Mouse (Mus musculus): ENCODE data around the gene Slc8a2. TPM values are rescaled to one million over a fixed set of nuclear protein-coding genes. Genes with fewer than 3 reads are reported as not detected.

Slc8a2 gene
- polyA plus RNA-seq, 1 experiment: not detected

DNA sequence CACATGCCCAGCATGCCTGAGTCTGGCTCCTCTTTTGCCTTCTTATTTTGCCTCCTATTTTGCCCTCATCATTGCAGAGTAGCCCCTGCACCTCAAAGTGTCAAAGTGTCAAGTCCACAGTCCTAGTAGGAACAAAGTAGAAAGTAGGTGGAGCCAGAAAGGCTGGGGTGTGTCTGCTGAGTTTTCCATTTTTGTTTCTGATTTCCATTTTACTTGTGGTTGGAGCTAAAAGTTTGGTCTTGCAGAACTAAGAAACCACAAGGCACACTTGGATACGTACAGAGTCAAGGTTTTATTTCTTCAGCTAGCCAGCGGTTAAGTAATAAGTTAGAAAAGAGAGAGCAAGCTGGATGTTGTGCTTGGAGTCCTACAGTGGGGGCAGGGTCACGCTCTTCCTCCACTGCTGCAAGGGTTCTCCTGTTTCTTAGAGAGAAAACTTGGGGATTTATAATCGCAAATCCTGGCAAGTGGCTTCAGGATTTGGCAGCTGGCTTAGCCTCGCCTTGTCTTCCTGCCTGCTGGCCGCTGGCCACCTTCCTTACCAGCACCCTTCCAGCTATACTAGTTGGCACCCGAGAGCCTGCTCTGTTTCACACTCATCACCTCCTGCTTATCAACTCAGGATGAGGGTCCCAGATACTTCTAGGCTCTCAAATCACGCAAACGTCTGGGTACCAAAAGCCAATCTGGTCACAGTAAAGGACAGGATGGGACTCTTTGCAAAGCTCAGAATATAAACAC, 25.7 kb downstream of the Slc8a2 start:
- no peaks in the 10 kb centered on the region for H3K36me3 ChIP-seq (ENCODE audit: control insufficient read depth)
- no peaks in the 10 kb centered on the region for H3K9me3 ChIP-seq (ENCODE audit: control insufficient read depth, low read length)
- TF ChIP-seq GATA1 (IDR thresholded peaks at IDR 0.05; ENCODE audit: low read length) (no peak), TAL1 (IDR thresholded peaks at IDR 0.05; ENCODE audit: low read length) (no peak)
- no peaks in the 10 kb centered on the region; the same call in 1 of the 2 replicates for H3K4me1 ChIP-seq (ENCODE audit: control insufficient read depth)
- H3K27me3 ChIP-seq (ENCODE audit: control insufficient read depth): peaks cover 23% of the 10 kb centered on the region
- H3K4me3 ChIP-seq (replicated peaks): no peak overlapping the region

DNA sequence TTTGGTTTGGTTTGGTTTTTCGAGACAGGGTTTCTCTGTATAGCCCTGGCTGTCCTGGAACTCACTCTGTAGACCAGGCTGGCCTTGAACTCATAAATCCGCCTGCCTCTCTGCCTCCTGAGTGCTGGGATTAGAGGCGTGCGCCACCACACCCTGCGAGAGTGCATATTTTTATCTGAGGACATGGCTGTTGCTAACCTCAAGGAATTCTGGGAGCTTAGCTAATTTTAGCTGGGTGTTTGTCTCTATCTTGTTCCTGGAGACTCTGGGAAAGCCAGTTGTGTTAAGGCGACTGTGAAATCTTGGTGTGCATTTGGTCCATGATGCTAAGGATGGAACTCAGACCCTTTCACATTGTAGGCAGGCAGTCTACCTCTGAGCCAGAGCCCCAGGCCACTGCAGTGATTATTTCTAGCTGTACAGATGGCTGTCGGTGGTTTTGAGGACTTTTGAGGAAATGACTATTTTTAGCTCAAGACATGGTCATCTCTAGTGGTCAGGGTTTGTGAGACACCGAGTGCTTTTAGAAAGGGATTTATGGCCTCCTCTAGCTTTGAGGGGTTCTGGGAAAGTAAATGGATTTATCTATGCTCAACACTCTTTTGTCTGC, 26.6 kb downstream of the Slc8a2 start:
- peaks cover 3% of the 10 kb centered on the region; the same call in 1 of the 2 replicates for H3K4me1 ChIP-seq (ENCODE audit: control insufficient read depth)
- H3K9me3 ChIP-seq (ENCODE audit: control insufficient read depth, low read length): no peaks in the 10 kb centered on the region
- TF ChIP-seq GATA1 (IDR thresholded peaks at IDR 0.05; ENCODE audit: low read length): no peak
- TF ChIP-seq TAL1 (IDR thresholded peaks at IDR 0.05; ENCODE audit: low read length): no peak
- peaks cover 23% of the 10 kb centered on the region for H3K27me3 ChIP-seq (ENCODE audit: control insufficient read depth)
- no peak overlapping the region for H3K4me3 ChIP-seq (replicated peaks)
- no peaks in the 10 kb centered on the region for H3K36me3 ChIP-seq (ENCODE audit: control insufficient read depth)

DNA sequence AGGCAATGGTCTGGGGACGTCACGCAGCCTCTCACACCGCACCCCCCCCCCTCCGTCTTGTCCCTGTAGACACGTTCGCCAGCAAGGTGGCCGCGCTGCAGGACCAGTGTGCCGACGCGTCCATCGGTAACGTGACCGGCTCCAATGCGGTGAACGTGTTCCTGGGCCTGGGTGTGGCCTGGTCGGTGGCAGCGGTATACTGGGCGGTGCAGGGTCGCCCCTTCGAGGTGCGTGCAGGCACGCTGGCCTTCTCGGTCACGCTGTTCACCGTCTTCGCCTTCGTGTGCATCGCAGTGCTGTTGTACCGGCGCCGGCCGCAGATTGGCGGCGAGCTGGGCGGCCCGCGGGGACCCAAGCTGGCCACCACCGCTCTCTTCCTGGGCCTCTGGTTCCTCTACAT, 29.1 kb downstream of the Slc8a2 start:
- peaks cover 3% of the 10 kb centered on the region; the same call in 1 of the 2 replicates for H3K4me1 ChIP-seq (ENCODE audit: control insufficient read depth)
- H3K9me3 ChIP-seq (ENCODE audit: control insufficient read depth, low read length): no peaks in the 10 kb centered on the region
- H3K4me3 ChIP-seq (replicated peaks): no peak overlapping the region
- no peak for TF ChIP-seq TAL1 (IDR thresholded peaks at IDR 0.05; ENCODE audit: low read length)
- no peak for TF ChIP-seq GATA1 (IDR thresholded peaks at IDR 0.05; ENCODE audit: low read length)
- peaks cover 23% of the 10 kb centered on the region for H3K27me3 ChIP-seq (ENCODE audit: control insufficient read depth)
- no peaks in the 10 kb centered on the region for H3K36me3 ChIP-seq (ENCODE audit: control insufficient read depth)

DNA sequence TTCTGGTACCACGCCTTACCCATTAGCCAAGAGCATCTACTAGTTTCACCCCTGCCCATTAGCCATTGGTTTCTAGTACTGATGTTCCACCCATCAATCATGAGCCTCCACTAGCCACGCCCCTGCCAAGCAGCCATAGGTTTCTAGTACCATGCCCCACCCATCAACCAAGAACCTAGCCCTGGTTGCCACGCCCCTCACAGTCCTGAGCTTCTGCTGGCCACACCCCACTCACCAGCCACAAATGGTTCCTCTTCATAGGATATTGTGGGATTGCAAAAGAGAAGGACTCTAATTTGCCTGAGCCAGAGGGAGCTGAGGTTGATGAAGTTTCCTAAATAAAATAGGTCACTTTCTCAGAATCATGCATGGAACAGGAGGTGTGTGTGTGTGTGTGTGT, 31.1 kb downstream of the Slc8a2 start:
- H3K4me3 ChIP-seq (replicated peaks): no peak overlapping the region
- H3K36me3 ChIP-seq (ENCODE audit: control insufficient read depth): no peaks in the 10 kb centered on the region
- no peaks in the 10 kb centered on the region for H3K9me3 ChIP-seq (ENCODE audit: control insufficient read depth, low read length)
- H3K4me1 ChIP-seq (ENCODE audit: control insufficient read depth): peaks cover 3% of the 10 kb centered on the region; the same call in 1 of the 2 replicates
- TF ChIP-seq GATA1 (IDR thresholded peaks at IDR 0.05; ENCODE audit: low read length) (no peak), TAL1 (IDR thresholded peaks at IDR 0.05; ENCODE audit: low read length) (no peak)
- H3K27me3 ChIP-seq (ENCODE audit: control insufficient read depth): peaks cover 23% of the 10 kb centered on the region

DNA sequence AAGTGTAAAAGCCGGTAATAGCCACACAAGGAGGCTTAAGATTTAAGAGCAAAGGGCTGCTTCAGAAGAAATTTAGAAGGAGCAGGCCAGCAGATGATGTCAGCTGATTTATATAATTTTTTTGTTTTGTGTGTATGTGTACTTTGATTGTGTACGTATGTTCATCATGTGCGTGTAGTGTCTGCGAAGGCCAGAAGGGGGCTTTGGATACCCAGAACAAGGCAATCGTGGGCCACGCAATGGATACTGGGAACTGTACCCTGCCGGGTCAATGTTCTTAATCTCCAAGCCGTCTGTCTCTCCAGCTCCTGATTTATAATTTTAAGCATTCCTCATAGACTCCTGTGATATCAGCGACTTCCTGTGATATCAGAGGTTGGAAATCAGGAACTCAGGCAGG, 31.7 kb downstream of the Slc8a2 start:
- H3K9me3 ChIP-seq (ENCODE audit: control insufficient read depth, low read length): no peaks in the 10 kb centered on the region
- no peaks in the 10 kb centered on the region for H3K36me3 ChIP-seq (ENCODE audit: control insufficient read depth)
- peaks cover 3% of the 10 kb centered on the region; the same call in 1 of the 2 replicates for H3K4me1 ChIP-seq (ENCODE audit: control insufficient read depth)
- no peak overlapping the region for H3K4me3 ChIP-seq (replicated peaks)
- no peak for TF ChIP-seq TAL1 (IDR thresholded peaks at IDR 0.05; ENCODE audit: low read length)
- no peak for TF ChIP-seq GATA1 (IDR thresholded peaks at IDR 0.05; ENCODE audit: low read length)
- peaks cover 23% of the 10 kb centered on the region for H3K27me3 ChIP-seq (ENCODE audit: control insufficient read depth)

DNA sequence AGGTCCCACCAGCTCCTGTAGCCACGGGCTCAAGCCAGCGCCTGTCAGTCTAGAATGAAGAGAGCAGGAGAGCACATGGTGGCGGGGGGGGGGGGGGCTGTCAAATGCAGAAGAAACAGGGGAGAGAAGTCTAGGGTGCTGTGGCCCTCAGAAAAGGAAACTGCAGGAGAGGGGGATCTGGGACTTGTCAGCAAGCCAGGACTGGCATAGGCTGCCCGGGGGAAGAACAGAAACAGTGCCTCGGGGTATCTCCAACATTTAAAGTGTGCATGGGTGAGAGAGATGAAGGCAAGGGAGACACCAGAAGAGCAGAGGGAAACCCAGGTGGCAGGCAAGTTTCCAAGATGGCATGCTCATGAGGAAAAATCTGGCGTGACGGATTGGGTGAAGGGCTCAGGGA, 32.4 kb downstream of the Slc8a2 start:
- H3K36me3 ChIP-seq (ENCODE audit: control insufficient read depth): no peaks in the 10 kb centered on the region
- H3K27me3 ChIP-seq (ENCODE audit: control insufficient read depth): peaks cover 22% of the 10 kb centered on the region

DNA sequence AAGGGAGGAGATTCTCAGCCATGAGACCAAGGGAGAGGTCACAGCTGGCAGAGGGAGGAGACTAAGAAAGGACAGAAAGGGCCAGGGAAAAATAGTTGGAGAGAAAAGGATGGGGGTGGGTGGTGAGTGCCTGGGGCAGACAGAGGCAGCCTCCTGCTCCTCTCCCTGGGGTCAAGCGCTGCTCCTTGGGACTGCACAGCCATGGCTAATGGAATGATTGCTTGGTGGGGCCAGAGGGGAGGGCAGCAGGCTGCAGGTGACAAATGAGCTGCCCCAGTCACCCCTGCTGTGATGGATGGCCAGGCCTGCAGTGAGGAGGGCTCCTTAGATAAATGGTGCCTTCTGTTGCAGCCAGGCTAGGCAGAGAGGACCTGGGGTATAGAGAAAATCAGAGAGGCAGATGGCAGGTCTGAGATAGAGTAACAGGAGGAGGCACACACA, 42.5 kb downstream of the Slc8a2 start:
- Histone ChIP-seq H3K4me1 (ENCODE audit: control insufficient read depth) (no peaks in the 10 kb centered on the region), H3K27me3 (ENCODE audit: control insufficient read depth) (peaks cover 54% of the 10 kb centered on the region), H3K9me3 (ENCODE audit: control insufficient read depth, low read length) (peaks cover 8% of the 10 kb centered on the region), H3K4me3 (replicated peaks) (no peak overlapping the region), H3K36me3 (ENCODE audit: control insufficient read depth) (no peaks in the 10 kb centered on the region)
- TF ChIP-seq TAL1 (IDR thresholded peaks at IDR 0.05; ENCODE audit: low read length) (no peak), GATA1 (IDR thresholded peaks at IDR 0.05; ENCODE audit: low read length) (no peak)

More for the DNA sequence above, 32.4 kb downstream of the Slc8a2 start:
- no peak overlapping the region for H3K4me3 ChIP-seq (replicated peaks)
- no peak for TF ChIP-seq GATA1 (IDR thresholded peaks at IDR 0.05; ENCODE audit: low read length)
- no peak for TF ChIP-seq TAL1 (IDR thresholded peaks at IDR 0.05; ENCODE audit: low read length)
- H3K9me3 ChIP-seq (ENCODE audit: control insufficient read depth, low read length): no peaks in the 10 kb centered on the region
- peaks cover 3% of the 10 kb centered on the region; the same call in 1 of the 2 replicates for H3K4me1 ChIP-seq (ENCODE audit: control insufficient read depth)

DNA sequence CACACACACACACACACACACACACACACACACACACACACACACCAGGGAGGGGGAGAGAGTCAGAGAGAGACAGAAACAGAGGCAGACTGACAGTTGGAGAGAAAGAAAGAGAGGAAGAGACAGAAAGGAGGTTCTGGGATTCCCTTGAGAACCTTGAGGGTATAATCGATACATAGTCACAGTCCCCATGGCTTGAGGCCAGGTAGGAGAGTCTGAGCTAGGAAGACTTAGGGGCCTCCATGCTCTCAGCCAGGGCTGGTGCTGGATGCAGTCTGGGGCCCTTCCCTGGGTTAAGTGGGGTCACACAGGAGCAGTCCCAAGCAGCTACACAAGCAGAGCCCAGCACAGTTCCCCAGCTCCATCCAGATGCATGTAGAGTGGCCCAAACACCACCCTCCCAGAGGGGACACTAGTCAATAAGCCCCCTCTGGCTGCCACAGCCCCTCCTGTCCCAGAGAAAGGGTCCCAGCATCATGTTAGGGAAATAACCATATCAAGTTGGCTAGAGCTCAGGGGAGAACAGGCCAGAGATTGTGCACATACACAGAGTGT, 43.0 kb downstream of the Slc8a2 start:
- H3K9me3 ChIP-seq (ENCODE audit: control insufficient read depth, low read length): peaks cover 5% of the 10 kb centered on the region
- H3K4me1 ChIP-seq (ENCODE audit: control insufficient read depth): no peaks in the 10 kb centered on the region
- no peak overlapping the region for H3K4me3 ChIP-seq (replicated peaks)
- no peaks in the 10 kb centered on the region for H3K36me3 ChIP-seq (ENCODE audit: control insufficient read depth)
- peaks cover 57% of the 10 kb centered on the region for H3K27me3 ChIP-seq (ENCODE audit: control insufficient read depth)
- no peak for TF ChIP-seq GATA1 (IDR thresholded peaks at IDR 0.05; ENCODE audit: low read length)
- TF ChIP-seq TAL1 (IDR thresholded peaks at IDR 0.05; ENCODE audit: low read length): no peak

DNA sequence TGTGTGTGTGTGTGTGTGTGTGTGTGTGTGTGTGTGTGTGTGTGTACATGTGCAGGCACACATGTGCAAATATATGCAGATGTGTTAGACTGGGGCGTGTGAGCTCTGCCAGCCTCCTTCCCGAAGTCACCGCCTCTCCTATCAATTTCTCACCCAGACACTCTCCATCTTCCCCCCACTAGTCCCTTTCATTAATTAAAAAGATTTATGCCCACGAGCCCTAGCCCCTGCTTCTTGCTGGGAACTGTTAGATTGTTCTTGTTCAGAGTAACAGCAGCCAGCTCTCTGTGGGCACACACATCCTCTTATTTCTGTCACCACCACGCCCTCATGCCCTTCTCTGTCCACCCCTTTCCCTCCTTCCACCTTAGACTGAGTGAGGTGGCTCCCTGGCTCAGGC, 43.5 kb downstream of the Slc8a2 start:
- no peaks in the 10 kb centered on the region for H3K36me3 ChIP-seq (ENCODE audit: control insufficient read depth)
- H3K27me3 ChIP-seq (ENCODE audit: control insufficient read depth): peaks cover 57% of the 10 kb centered on the region
- 0 out of 2 replicates have a peak, but pooled peaks cover 2% of the 10 kb centered on the region for H3K9me3 ChIP-seq (ENCODE audit: control insufficient read depth, low read length)
- H3K4me3 ChIP-seq (replicated peaks): no peak overlapping the region
- TF ChIP-seq TAL1 (IDR thresholded peaks at IDR 0.05; ENCODE audit: low read length) (no peak), GATA1 (IDR thresholded peaks at IDR 0.05; ENCODE audit: low read length) (no peak)
- no peaks in the 10 kb centered on the region for H3K4me1 ChIP-seq (ENCODE audit: control insufficient read depth)
